Mouse (Mus musculus): ENCODE data around the gene Slc17a7. TPM values are rescaled to one million over a fixed set of nuclear protein-coding genes. Genes with fewer than 3 reads are reported as not detected.
"Not testable (repeated sequence)": the region's sequence is repeated elsewhere in the genome, so short reads cannot be mapped to it uniquely, and the experiment has no call there.

The Slc17a7 gene
- polyA plus RNA-seq, 1 experiment from 2014 or later: 3.8 TPM

DNA sequence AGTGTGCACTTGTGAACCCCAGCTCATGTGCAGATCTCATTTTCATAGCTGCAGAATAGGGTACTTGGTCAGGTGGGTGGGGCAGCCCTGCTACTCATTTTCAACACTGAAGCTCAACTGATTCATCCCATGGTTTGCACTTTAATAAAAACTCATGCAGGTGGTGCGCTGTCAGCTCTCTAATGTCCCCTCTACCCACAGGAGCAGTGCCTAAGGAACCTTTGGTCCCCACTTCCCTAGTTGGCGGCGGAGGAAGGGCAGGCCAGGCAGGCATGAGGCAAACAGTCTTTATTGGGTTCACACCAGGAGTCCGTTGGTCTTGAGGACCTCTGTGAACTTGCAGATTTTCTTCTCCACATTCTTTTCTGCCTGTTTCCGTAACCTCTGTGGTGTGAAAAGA lies 38.1 kb upstream of the Slc17a7 start:
- H3K27me3 ChIP-seq (replicated peaks); ATAC-seq (ENCODE audit: insufficient number of reproducible peaks, low FRiP score); H3K4me2 ChIP-seq; H3K9me3 ChIP-seq (replicated peaks); H3K9ac ChIP-seq; H3K4me3 ChIP-seq: not testable (repeated sequence)
- Histone ChIP-seq H3K4me1 (replicated peaks) (peaks cover 51% of the 10 kb centered on the region), H3K27ac (ENCODE audit: poor library complexity, severe bottlenecking) (peak overlapping the region; percentile 72; the same call in 1 of the 2 replicates), H3K36me3 (peaks cover 52% of the 10 kb centered on the region)
- 73% methylated on average over 5 of the region's 5 CpGs for WGBS

DNA sequence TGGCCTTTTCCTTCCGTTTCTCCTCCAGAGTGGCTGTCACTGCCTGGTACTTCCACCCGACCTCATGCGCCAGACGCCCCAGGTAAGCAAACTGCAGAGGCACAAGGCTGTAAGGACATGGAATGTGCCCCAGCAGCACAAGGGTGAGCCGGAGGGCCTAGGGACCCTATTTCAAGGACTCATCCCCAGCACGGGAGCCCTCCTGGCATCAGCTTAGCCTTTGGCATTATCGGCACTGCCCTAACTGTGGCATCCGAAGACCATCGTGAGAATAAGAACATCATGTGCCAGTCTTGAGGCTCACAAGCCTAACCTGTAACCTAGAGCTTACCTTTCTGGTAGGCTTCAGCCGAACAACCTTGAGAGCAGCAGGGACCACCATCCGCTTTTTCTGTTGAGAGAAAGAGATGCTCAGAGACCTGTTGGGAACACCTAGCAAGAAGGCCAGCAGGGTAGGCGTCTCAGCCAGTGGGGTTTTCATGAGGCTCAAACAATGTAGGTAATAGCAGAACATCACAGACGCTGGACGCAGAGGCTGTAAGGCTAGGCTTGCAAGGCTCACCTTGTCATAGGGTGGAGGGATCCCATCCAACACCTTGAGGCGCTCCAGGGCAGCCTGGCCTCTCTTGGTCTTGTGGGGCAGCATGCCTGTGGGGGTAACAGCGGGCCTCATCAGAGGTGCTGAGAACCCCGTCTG lies 37.5 kb upstream of the Slc17a7 start:
- Histone ChIP-seq H3K27me3 (replicated peaks) (no peaks in the 10 kb centered on the region), H3K27ac (ENCODE audit: poor library complexity, severe bottlenecking) (peak overlapping the region; percentile 90), H3K9me3 (replicated peaks) (no peaks in the 10 kb centered on the region), H3K4me3 (peak overlapping the region; percentile 89), H3K4me2 (peak overlapping the region; percentile 91), H3K9ac (peak overlapping the region; percentile 99), H3K4me1 (replicated peaks) (peaks cover 49% of the 10 kb centered on the region), H3K36me3 (peaks cover 45% of the 10 kb centered on the region)
- 79% methylated on average over 17 of the region's 17 CpGs for WGBS
- ATAC-seq (ENCODE audit: insufficient number of reproducible peaks, low FRiP score): no peak

DNA sequence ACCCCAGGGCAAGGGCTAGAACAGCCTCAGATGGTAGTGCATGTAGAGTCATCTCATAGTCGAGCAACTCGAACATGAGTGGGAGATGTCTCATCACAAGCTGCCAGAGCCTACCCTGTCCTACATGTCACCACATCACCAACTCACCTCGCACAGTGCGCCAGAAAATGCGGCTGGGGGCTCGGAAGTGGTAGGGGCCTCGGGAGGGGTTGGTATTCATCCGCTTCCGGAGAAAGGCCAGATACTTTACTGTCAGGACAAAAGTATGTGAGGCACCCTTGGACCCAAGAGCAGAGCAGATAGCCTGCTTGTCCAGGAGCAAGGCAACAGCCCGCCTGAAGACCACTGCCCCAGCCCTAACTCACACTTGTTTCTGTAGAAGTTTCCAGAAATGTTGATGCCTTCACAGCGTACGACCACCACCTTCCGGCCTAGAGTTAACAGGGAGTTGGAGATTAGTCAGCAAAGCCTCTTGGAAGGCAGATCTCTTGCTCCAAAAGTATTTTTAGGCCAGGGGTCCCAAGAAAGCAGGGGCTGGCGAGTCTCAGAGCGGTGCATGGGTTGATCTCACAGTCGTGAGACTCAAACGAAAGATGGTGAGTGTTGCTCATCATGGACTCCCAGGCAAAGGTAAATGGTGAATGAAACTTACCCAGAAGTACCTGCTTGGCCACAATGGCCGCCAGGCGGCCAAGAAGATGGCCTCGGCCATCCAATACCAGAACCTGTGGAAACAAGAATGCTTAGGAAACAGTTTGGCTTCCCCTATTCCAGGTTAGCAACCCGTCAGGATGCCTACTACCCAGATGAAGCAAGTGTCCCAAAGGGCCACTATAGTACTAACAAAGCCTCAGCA lies 36.7 kb upstream of the Slc17a7 start:
- Histone ChIP-seq H3K4me2 (peak overlapping the region; percentile 91), H3K27ac (ENCODE audit: poor library complexity, severe bottlenecking) (peak overlapping the region; percentile 90), H3K9ac (peak overlapping the region; percentile 99), H3K4me1 (replicated peaks) (peaks cover 46% of the 10 kb centered on the region), H3K9me3 (replicated peaks) (no peaks in the 10 kb centered on the region), H3K27me3 (replicated peaks) (no peaks in the 10 kb centered on the region), H3K36me3 (peaks cover 38% of the 10 kb centered on the region), H3K4me3 (peak overlapping the region; percentile 89)
- no peak for ATAC-seq (ENCODE audit: insufficient number of reproducible peaks, low FRiP score)
- 29% methylated on average over 21 of the region's 21 CpGs for WGBS

DNA sequence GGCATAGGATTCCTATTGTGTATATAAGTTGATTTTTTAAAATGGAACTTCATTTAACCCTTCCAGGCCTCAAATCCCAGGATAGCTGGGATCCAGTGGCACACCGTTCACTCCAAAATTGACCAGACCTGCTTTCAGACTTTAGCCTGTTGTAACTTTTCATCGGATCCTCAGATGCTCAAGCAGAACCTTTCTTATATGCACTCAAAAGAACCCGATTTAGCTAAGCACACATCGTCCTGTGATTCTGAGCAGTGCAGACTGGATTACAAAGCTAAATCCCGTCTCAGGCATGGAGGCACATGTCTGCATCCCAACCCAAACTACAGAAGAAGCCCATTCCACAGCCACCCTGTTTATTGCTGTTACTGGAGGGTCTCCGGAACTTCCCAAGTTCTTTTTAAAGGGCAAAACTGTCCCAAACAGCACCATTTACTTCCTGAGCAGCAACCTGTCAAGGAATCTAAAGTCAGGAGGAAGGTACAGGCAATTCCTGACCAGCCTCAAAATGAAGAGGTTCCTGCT lies 36.0 kb upstream of the Slc17a7 start:
- no peaks in the 10 kb centered on the region for H3K27me3 ChIP-seq (replicated peaks)
- H3K9me3 ChIP-seq (replicated peaks): no peaks in the 10 kb centered on the region
- no peak for ATAC-seq (ENCODE audit: insufficient number of reproducible peaks, low FRiP score)
- peaks cover 31% of the 10 kb centered on the region for H3K36me3 ChIP-seq
- H3K27ac ChIP-seq (ENCODE audit: poor library complexity, severe bottlenecking): peak overlapping the region; percentile 90
- 2% methylated on average over 6 of the region's 6 CpGs for WGBS
- H3K4me1 ChIP-seq (replicated peaks): peaks cover 42% of the 10 kb centered on the region
- H3K4me3 ChIP-seq: peak overlapping the region; percentile 89
- H3K4me2 ChIP-seq: peak overlapping the region; percentile 91
- peak overlapping the region; percentile 99 for H3K9ac ChIP-seq

DNA sequence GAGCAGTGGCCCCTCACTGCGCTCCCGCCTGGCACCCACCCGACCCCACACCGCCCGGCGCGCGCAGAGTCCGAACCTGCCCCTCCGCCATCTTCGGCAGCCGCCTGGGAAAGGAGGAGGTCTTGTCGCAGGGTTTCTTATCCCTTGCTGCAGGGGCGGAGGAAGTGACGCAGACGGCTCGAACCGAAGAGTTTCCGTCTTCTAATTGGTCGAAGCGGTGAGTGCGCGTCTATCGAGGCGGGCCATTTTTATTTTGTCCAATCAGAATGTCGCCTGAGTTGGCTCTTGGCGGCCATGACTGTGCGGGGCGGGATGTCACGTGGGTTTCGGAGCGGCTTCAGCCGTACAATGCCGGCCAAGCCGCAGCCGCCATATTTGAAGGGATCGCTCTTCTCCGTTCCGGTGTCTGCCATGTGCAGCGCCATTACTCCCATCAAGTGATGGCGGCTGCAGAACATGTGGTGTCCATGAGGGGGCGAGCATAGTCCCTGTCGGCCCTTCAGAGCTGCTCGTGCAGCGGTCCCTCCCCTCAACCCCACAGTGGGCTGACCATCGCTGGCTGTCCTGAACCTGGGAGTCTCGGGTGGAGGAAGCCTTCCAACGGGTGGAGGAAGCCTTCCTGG lies 35.0 kb upstream of the Slc17a7 start, which contains the start of gene Rpl13a:
Rpl13a (minus strand) TSS at position 138 of the 623 bp plus-strand sequence.
- H3K4me1 ChIP-seq (replicated peaks): peaks cover 34% of the 10 kb centered on the region
- under 1% methylated on average over 48 of the region's 48 CpGs for whole genome bisulfite sequencing
- H3K9me3 ChIP-seq (replicated peaks): peaks cover 3% of the 10 kb centered on the region
- peak within 1 kb of the TSS; percentile 91 for H3K4me2 ChIP-seq
- H3K4me3 ChIP-seq: peak within 1 kb of the TSS; percentile 89
- peak within 1 kb of the TSS; percentile 99 for H3K9ac ChIP-seq
- H3K27ac ChIP-seq (ENCODE audit: poor library complexity, severe bottlenecking): peak within 1 kb of the TSS; percentile 90
- H3K36me3 ChIP-seq: peaks cover 26% of the 10 kb centered on the region
- peak; percentile 91 for ATAC-seq (ENCODE audit: insufficient number of reproducible peaks, low FRiP score)
- no peaks in the 10 kb centered on the region for H3K27me3 ChIP-seq (replicated peaks)

DNA sequence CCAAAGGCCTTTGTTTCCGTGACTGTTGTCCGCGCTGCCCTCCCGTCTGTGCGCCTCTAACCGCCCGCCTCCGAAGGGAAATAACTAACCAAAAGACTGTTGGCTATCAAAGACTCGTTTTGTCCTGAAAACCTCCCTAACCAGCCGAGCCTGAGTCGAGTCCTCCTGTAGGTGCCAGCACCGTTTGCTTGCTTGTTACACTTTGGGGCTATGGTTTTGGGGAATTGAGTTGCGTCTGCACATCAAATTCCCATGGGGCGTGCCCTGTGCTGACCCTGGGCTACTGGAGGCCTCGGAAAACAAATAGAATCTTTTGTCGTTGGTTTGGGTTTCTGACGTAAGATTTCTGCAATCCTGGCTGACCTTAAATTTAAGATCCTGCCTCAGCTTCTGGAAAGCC lies 34.4 kb upstream of the Slc17a7 start:
- ATAC-seq (ENCODE audit: insufficient number of reproducible peaks, low FRiP score): peak; percentile 4
- Histone ChIP-seq H3K4me1 (replicated peaks) (peaks cover 35% of the 10 kb centered on the region), H3K27me3 (replicated peaks) (no peaks in the 10 kb centered on the region), H3K9me3 (replicated peaks) (peaks cover 3% of the 10 kb centered on the region), H3K9ac (peak overlapping the region; percentile 68), H3K4me2 (peak overlapping the region; percentile 75), H3K27ac (ENCODE audit: poor library complexity, severe bottlenecking) (peak overlapping the region; percentile 78), H3K4me3 (peak overlapping the region; percentile 59), H3K36me3 (peaks cover 26% of the 10 kb centered on the region)
- under 1% methylated on average over 17 of the region's 17 CpGs for WGBS

GRCm38 (mm10) chr7:45129776-45130512 lies 33.8 kb upstream of the Slc17a7 start:
- Histone ChIP-seq H3K36me3 (peaks cover 26% of the 10 kb centered on the region), H3K4me3 (peak overlapping the region; percentile 59), H3K4me2 (peak overlapping the region; percentile 75), H3K27me3 (replicated peaks) (no peaks in the 10 kb centered on the region), H3K4me1 (replicated peaks) (peaks cover 36% of the 10 kb centered on the region), H3K9ac (peak overlapping the region; percentile 68; the same call in 1 of the 2 replicates), H3K27ac (ENCODE audit: poor library complexity, severe bottlenecking) (peak overlapping the region; percentile 78; the same call in 1 of the 2 replicates), H3K9me3 (replicated peaks) (peaks cover 3% of the 10 kb centered on the region)
- ATAC-seq (ENCODE audit: insufficient number of reproducible peaks, low FRiP score): no peak
- 52% methylated on average over 15 of the region's 15 CpGs for WGBS

GRCm38 (mm10) chr7:45131850-45132249 lies 31.9 kb upstream of the Slc17a7 start:
- Histone ChIP-seq H3K9ac (peak overlapping the region; percentile 46), H3K9me3 (replicated peaks) (peaks cover 3% of the 10 kb centered on the region), H3K4me2 (no peak overlapping the region), H3K27ac (ENCODE audit: poor library complexity, severe bottlenecking) (no peak overlapping the region), H3K4me1 (replicated peaks) (peaks cover 30% of the 10 kb centered on the region), H3K36me3 (peaks cover 7% of the 10 kb centered on the region), H3K4me3 (no peak overlapping the region), H3K27me3 (replicated peaks) (0 out of 2 replicates have a peak, but pooled peaks cover 4% of the 10 kb centered on the region)
- no peak for ATAC-seq (ENCODE audit: insufficient number of reproducible peaks, low FRiP score)
- 59% methylated on average over 11 of the region's 11 CpGs for WGBS

DNA sequence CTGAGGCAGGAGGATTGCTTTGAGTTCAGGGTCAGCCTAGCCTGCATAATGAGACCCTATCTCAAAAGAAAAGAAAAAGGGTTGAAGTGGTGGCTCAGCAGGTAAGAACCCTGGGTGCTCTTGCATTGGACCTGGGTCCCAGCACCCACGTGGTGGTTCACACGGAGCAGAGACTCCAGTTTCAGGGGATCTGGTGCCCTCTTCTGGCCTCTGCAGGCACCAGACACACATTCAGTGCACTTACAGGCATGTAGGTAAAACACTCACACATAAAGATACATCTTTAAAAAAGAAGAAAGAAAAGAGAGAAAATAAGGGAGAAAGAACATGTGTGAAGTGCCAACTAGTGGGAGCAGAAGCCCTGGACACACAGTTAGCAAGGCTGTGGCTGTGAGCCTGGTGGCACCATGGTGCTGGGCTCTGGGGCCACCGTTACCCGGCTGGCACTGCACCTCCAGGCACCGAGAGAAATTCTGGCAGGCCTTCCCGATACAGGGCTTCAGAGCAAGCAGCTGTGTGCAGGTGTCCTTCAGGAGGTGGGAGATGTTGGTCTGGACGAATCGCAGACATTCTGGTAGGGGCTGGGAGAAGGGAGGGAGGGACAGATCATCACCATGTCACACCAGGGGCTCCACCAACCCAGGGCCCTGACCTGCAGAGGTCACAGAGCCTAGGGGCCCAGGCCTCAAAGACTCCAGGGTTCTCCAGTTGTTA lies 30.1 kb upstream of the Slc17a7 start:
- H3K4me3 ChIP-seq: no peak overlapping the region
- 84% methylated on average over 8 of the region's 8 CpGs for WGBS
- H3K9ac ChIP-seq: no peak overlapping the region
- 0 out of 2 replicates have a peak, but pooled peaks cover 8% of the 10 kb centered on the region for H3K27me3 ChIP-seq (replicated peaks)
- H3K36me3 ChIP-seq: no peaks in the 10 kb centered on the region
- 0 out of 2 replicates have a peak overlapping the region, but pooled peaks have one; percentile 6 for H3K4me2 ChIP-seq
- H3K4me1 ChIP-seq (replicated peaks): peaks cover 36% of the 10 kb centered on the region
- no peak for ATAC-seq (ENCODE audit: insufficient number of reproducible peaks, low FRiP score)
- H3K27ac ChIP-seq (ENCODE audit: poor library complexity, severe bottlenecking): no peak overlapping the region
- peaks cover 3% of the 10 kb centered on the region for H3K9me3 ChIP-seq (replicated peaks)

Measured in heart, embryonic 12.5 days (tissue).